Mouse (Mus musculus) CD4-positive, CD25-positive, alpha-beta regulatory T cell, adult 2 months (primary cell): ENCODE results near the gene Tex50.

Source experiments
- DNase-seq: peaks from one replicate; pipeline ENCODE4 v3.0.0-alpha.2; 2012; ENCODE audit warnings: low read depth, low spot score

The Tex50 gene

GRCm38 (mm10) chr1:161122661-161123418 lies 36.3 kb downstream of the Tex50 start:
- DNase-seq: no peak

- DNase-seq: no peak
Observed at GRCm38 (mm10) chr1:161114591-161114990, 44.5 kb downstream of the Tex50 start.

- DNase-seq: no peak
Observed at GRCm38 (mm10) chr1:161109216-161109615, 49.9 kb downstream of the Tex50 start.
